Mouse (Mus musculus) heart, embryonic 14.5 days (tissue): ENCODE data around the gene Tnfrsf9. TPM values are rescaled to one million over a fixed set of nuclear protein-coding genes. Genes with fewer than 3 reads are reported as not detected.

Source experiments
- ATAC-seq: fragments of 200-750 bp; cut with Nextera tagmentation; 2 replicates; pipeline ENCODE4 v1.8.0; 2017; ENCODE audit warnings: low read depth, moderate TSS enrichment; ENCODE audit not compliant: insufficient number of reproducible peaks, insufficient read depth, low FRiP score
- H3K27ac ChIP-seq, 2 experiments: fragments of 200-500 bp in 1 of 2; fragments of 300-500 bp in 1 of 2; sonication (generic) in 1 of 2; replicated peaks in 1 of 2; 2 replicates each; pipeline ENCODE4 v1.5.1; 2012 to 2014; ENCODE audit warnings: low read depth in 2 of 2, low read length in 2 of 2, control low read depth in 1 of 2, mild to moderate bottlenecking in 1 of 2, mixed read lengths in 1 of 2; ENCODE audit not compliant: control insufficient read depth in 1 of 2, insufficient read depth in 1 of 2
- H3K27me3 ChIP-seq: fragments of 300-500 bp; sonication (generic); 2 replicates; pipeline ENCODE4 v1.6.1; 2014; ENCODE audit warnings: mild to moderate bottlenecking, low read length, control low read depth; ENCODE audit not compliant: control insufficient read depth, insufficient read depth
- H3K36me3 ChIP-seq: fragments of 300-500 bp; sonication (generic); 2 replicates; pipeline ENCODE4 v1.6.1; 2014; ENCODE audit warnings: mild to moderate bottlenecking, control low read depth, low read length, mixed read lengths; ENCODE audit not compliant: control insufficient read depth, insufficient read depth
- H3K4me1 ChIP-seq, 2 experiments: fragments of 200-500 bp in 1 of 2; fragments of 300-500 bp in 1 of 2; sonication (generic) in 1 of 2; 2 replicates each; pipeline ENCODE4 v1.6.1; 2012 to 2014; ENCODE audit warnings: low read length in 2 of 2, control low read depth in 1 of 2, mixed read lengths in 1 of 2; ENCODE audit not compliant: control insufficient read depth in 2 of 2, insufficient read depth in 2 of 2
- H3K4me2 ChIP-seq: fragments of 300-500 bp; sonication (generic); 2 replicates; pipeline ENCODE4 v1.6.1; 2014; ENCODE audit warnings: mild to moderate bottlenecking, low read length
- H3K4me3 ChIP-seq, 2 experiments: fragments of 200-500 bp in 1 of 2; fragments of 300-500 bp in 1 of 2; sonication (generic) in 1 of 2; 2 replicates each; pipeline ENCODE4 v1.5.1; 2012 to 2014; ENCODE audit warnings: low read length in 2 of 2, mild to moderate bottlenecking in 2 of 2, control low read depth in 1 of 2, low read depth in 1 of 2, moderate library complexity in 1 of 2; ENCODE audit not compliant: control insufficient read depth in 1 of 2, insufficient read depth in 1 of 2
- H3K9ac ChIP-seq: fragments of 300-500 bp; sonication (generic); 2 replicates; pipeline ENCODE4 v1.6.1; 2014; ENCODE audit warnings: mild to moderate bottlenecking, low read length
- H3K9me3 ChIP-seq: fragments of 300-500 bp; sonication (generic); 2 replicates; pipeline ENCODE4 v1.6.1; 2016; ENCODE audit warnings: low read length, control low read depth; ENCODE audit not compliant: control insufficient read depth
- WGBS: fragments of 180-500 bp; shearing (Covaris S2); extraction: QIAGEN DNeasy Blood & Tissue Kit; methylation state at CpG from one replicate; pipeline ENCODE4 v1.1.7; 2014; 5-methylcytosine and 5-hydroxymethylcytosine counted together
- polyA plus RNA-seq: library from polyadenylated mRNA; unstranded; fragments of >200 nt; fragmentation: Nextera tagmentation; extraction: Ambion mirVana; gene quantifications from 2 replicates; pipeline ENCODE4 v1.2.1, GENCODE M21; 2014

Gene Tnfrsf9
- polyA plus RNA-seq, 1 experiment from 2014 or later, result 1.8 TPM

DNA sequence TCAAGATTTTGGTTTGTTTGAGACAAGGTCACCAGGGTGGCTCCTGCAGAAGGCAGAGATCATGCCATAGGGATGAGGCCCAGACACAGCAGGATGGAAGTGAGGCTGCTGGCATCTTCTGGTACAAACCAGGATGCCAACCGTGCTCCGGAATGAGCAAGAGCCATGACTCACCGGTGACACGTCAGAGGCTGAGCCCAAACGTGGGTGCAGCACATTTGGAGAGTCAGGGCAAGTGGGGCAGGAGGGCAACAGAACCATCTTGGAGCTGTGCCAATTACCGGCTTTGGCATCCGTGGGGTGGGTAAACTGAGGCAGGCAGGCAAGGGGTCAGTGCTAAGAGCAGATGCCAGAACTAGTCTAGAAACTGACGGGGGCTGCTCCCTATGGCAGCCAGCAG lies 58.9 kb downstream of the Tnfrsf9 start:
- Histone ChIP-seq H3K27ac (no peak overlapping the region), H3K36me3 (no peaks in the 10 kb centered on the region), H3K4me1 (no peaks in the 10 kb centered on the region), H3K9me3 (no peaks in the 10 kb centered on the region), H3K4me2 (no peak overlapping the region), H3K4me3 (no peak overlapping the region), H3K9ac (no peak overlapping the region), H3K27me3 (no peaks in the 10 kb centered on the region)
- WGBS, result 72% methylated on average over 8 of the region's 8 CpGs
- ATAC-seq, result no peak

GRCm38 (mm10) chr4:150975145-150975544 lies 60.8 kb downstream of the Tnfrsf9 start:
- Histone ChIP-seq H3K9me3 (no peaks in the 10 kb centered on the region), H3K9ac (no peak overlapping the region), H3K36me3 (no peaks in the 10 kb centered on the region), H3K27me3 (no peaks in the 10 kb centered on the region), H3K4me3 (no peak overlapping the region), H3K4me1 (no peaks in the 10 kb centered on the region), H3K4me2 (no peak overlapping the region), H3K27ac (no peak overlapping the region)
- WGBS, result 23% methylated on average over 1 of the region's 1 CpGs
- ATAC-seq, result no peak

- Histone ChIP-seq H3K4me3 (no peak overlapping the region), H3K9ac (no peak overlapping the region), H3K4me1 (no peaks in the 10 kb centered on the region), H3K9me3 (no peaks in the 10 kb centered on the region), H3K27me3 (no peaks in the 10 kb centered on the region), H3K4me2 (no peak overlapping the region), H3K27ac (no peak overlapping the region), H3K36me3 (no peaks in the 10 kb centered on the region)
- ATAC-seq, result no peak
- WGBS, result 89% methylated on average over 21 of the region's 21 CpGs
Measured at GRCm38 (mm10) chr4:150978156-150978910, 64.0 kb downstream of the Tnfrsf9 start.

- WGBS, result 76% methylated on average over 9 of the region's 9 CpGs
- Histone ChIP-seq H3K4me2 (no peak overlapping the region), H3K9ac (no peak overlapping the region), H3K9me3 (no peaks in the 10 kb centered on the region), H3K27ac (no peak overlapping the region), H3K27me3 (no peaks in the 10 kb centered on the region), H3K36me3 (no peaks in the 10 kb centered on the region), H3K4me1 (no peaks in the 10 kb centered on the region), H3K4me3 (no peak overlapping the region)
- ATAC-seq, result no peak
Measured at GRCm38 (mm10) chr4:150979455-150979854, 65.1 kb downstream of the Tnfrsf9 start.

DNA sequence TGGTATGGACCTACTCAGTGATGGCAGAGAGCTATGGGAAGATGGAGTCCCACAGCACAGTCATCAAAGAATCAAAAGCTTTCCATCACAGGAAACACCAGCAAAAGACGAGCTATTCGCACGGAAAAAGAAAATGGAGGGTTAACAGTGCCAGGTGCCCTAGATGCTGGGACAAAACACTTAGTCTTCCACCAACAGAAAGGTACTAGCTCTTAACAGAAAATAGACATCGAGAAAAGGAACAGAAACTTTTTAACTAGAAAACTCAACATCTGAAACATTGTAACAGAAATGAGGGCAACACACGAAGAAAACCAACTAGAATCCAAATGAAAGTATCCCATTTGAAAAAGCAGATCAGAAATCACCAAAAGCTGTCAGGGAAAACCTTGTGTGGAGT lies 65.8 kb downstream of the Tnfrsf9 start:
- Histone ChIP-seq H3K36me3 (no peaks in the 10 kb centered on the region), H3K27ac (no peak overlapping the region), H3K4me1 (no peaks in the 10 kb centered on the region), H3K9ac (no peak overlapping the region), H3K9me3 (no peaks in the 10 kb centered on the region), H3K4me3 (no peak overlapping the region), H3K27me3 (no peaks in the 10 kb centered on the region), H3K4me2 (no peak overlapping the region)
- 82% methylated on average over 5 of the region's 5 CpGs for WGBS
- no peak for ATAC-seq

DNA sequence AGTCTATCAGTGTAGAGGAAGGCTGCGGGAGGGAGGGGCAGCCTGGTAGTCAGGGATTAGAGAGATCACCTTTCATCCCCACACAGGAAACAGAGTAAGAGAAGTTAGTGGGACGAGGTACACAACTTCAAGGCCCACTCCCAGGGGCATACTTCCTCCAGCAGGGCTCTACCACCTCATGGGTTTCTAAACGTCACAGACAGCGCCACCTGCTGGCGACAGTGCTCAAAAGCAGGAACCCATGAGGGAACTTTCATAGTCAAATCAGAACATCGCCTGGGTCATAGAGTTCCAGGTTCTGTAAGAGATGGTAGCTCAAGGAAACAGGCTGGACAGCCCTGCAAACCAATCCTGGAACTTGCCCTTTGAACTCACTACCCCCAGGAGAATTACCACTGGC lies 75.8 kb downstream of the Tnfrsf9 start:
- Histone ChIP-seq H3K9ac (no peak overlapping the region), H3K36me3 (no peaks in the 10 kb centered on the region), H3K4me3 (no peak overlapping the region), H3K4me2 (no peak overlapping the region), H3K9me3 (no peaks in the 10 kb centered on the region; the same call in none of the 2 replicates), H3K27ac (no peak overlapping the region), H3K4me1 (no peaks in the 10 kb centered on the region), H3K27me3 (no peaks in the 10 kb centered on the region; the same call in 1 of the 2 replicates)
- WGBS, result 42% methylated on average over 6 of the region's 6 CpGs
- no peak for ATAC-seq

Other genes starting within 250 kb of the Tnfrsf9 start
- gene Errfi1, start 60.6 kb upstream of the Tnfrsf9 start, polyA plus RNA-seq, result 9.4 and 10.7 TPM in 2 replicates
- 333 and 351 TPM in 2 replicates for gene Park7, start 125 bp upstream of the Tnfrsf9 start, polyA plus RNA-seq
- not detected in 2 replicates for gene Uts2, start 82.5 kb downstream of the Tnfrsf9 start, polyA plus RNA-seq
- 10.4 and 11.3 TPM in 2 replicates for gene Per3, start 130.1 kb downstream of the Tnfrsf9 start, polyA plus RNA-seq
- 89.7 and 97.4 TPM in 2 replicates for gene Vamp3, start 143.4 kb downstream of the Tnfrsf9 start, polyA plus RNA-seq
- 0.28 TPM in 1 of 2 replicates, not detected in the other for gene Gm13090, start 175.0 kb downstream of the Tnfrsf9 start, polyA plus RNA-seq